Mouse (Mus musculus) stomach, postnatal 0 days (tissue): ENCODE measurements around the gene Lrrk1.
A peak's percentile ranks its signal among the peaks of the same experiment; 100 is the strongest.

ENCODE experiments used
- CTCF ChIP-seq: IDR thresholded peaks from 2 replicates; pipeline ENCODE4 v1.5.1; 2016; ENCODE audit warnings: antibody characterized with exemption, low read depth, mild to moderate bottlenecking, moderate library complexity
- EP300 ChIP-seq: optimal IDR thresholded peaks from 2 replicates; pipeline ENCODE3; 2016; ENCODE audit warnings: antibody characterized with exemption

- peak; percentile 93 for TF ChIP-seq CTCF
- TF ChIP-seq EP300 = no peak
Observed at GRCm38 (mm10) chr7:66409433-66409832, 21.3 kb upstream of the Lrrk1 start.
